Mouse (Mus musculus) ES-Bruce4 (cell line): Measurements from ENCODE around the gene Ube2v1. TPM values are rescaled to one million over a fixed set of nuclear protein-coding genes. Genes with fewer than 3 reads are reported as not detected.

ENCODE experiments used
- H3K27ac ChIP-seq: 2 replicates; pipeline ENCODE4 v1.5.1; 2012; ENCODE audit warnings: low read length, inconsistent platforms; ENCODE audit not compliant: insufficient read depth
- H3K27me3 ChIP-seq: 2 replicates; pipeline ENCODE4 v1.6.1; 2012; ENCODE audit warnings: mild to moderate bottlenecking, low read length, inconsistent platforms; ENCODE audit not compliant: control insufficient read depth, poor library complexity, insufficient read depth, severe bottlenecking
- H3K36me3 ChIP-seq: 2 replicates; pipeline ENCODE4 v1.6.1; 2012; ENCODE audit warnings: inconsistent platforms, mild to moderate bottlenecking, low read length, moderate library complexity; ENCODE audit not compliant: control insufficient read depth, poor library complexity, insufficient read depth, severe bottlenecking
- H3K4me1 ChIP-seq: one replicate; pipeline ENCODE4 v1.8.1; 2011; ENCODE audit warnings: low read length; ENCODE audit not compliant: control insufficient read depth, insufficient read depth
- H3K4me3 ChIP-seq: 2 replicates; pipeline ENCODE4 v1.5.1; 2011; ENCODE audit warnings: low read depth, mild to moderate bottlenecking, low read length
- H3K9ac ChIP-seq: 2 replicates; pipeline ENCODE4 v1.6.1; 2012; ENCODE audit warnings: low read depth, mild to moderate bottlenecking, inconsistent platforms; ENCODE audit not compliant: poor library complexity, severe bottlenecking
- H3K9me3 ChIP-seq: replicated peaks from 2 replicates; pipeline ENCODE4 v1.6.1; 2012; ENCODE audit warnings: mild to moderate bottlenecking, low read length, inconsistent platforms; ENCODE audit not compliant: control insufficient read depth, poor library complexity, insufficient read depth, severe bottlenecking
- CTCF ChIP-seq: IDR thresholded peaks from one replicate; pipeline ENCODE4 v1.8.1; 2011; ENCODE audit warnings: low read depth, low read length
- EP300 ChIP-seq: IDR thresholded peaks from 2 replicates; pipeline ENCODE4 v1.6.1; 2011; ENCODE audit warnings: low read depth, low read length; ENCODE audit not compliant: insufficient read depth
- POLR2A ChIP-seq: IDR thresholded peaks from one replicate; pipeline ENCODE4 v1.8.1; 2011; ENCODE audit warnings: low read length; ENCODE audit not compliant: insufficient read depth
- polyA plus RNA-seq: library from polyadenylated mRNA; stranded (reverse); fragments of >200 nt; gene quantifications from 2 replicates; pipeline ENCODE4 v1.2.4, GENCODE M21; 2011; ENCODE audit warnings: low read depth; ENCODE audit not compliant: missing spikeins, insufficient read depth, insufficient read length

The Ube2v1 gene
- polyA plus RNA-seq, 1 experiment, result 189 TPM

DNA sequence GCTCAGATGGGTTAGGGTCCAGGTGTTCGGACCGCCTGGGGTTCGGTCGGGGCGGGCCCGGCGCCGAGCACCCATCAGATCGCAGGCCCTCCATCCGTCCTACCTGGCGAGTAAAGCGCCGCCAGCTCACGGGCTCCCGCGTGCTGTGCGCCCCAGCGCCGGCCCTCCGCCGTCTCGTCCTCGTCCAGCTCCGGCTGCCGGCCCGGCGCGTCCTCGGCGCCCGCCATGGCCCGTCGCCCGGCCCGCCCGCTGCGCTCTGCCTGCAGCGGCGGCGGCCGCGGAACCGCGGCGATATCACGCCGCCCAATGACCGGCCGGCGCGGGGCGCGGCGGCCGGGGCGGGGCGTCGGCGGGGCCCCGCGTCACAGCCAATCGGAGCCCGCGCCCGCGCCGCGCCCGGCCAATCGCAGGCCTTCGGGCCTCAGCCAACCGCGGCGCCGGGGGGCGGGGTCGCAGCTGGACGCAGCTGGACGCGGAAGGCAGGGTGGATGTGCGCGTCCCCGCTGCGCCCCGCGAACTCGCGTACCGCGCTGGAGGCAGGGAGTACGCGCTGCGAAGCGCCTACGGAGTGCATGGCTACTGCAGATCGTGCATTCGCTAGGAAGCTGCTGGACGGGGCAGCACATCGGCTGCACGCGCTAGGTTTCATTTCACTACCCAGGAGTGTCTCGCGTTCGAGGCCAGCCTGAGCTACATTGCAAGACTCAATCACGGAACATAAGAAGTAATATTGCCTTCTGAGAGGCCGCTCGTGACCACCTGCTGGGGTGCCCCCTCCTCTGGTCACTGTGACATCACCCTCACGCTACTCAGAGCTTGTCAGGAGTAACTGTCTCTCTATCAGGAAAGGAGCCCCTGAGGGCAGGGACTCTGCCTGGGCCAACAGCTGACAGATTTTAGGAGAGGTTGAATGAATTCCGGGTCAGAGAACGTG is 29.6 kb upstream of the Ube2v1 start, which contains the start of gene Gm20431:
Gm20431 (minus strand) TSS at position 227 of the 934 bp plus-strand sequence.
- Histone ChIP-seq H3K4me3 (peak within 1 kb of the TSS; percentile 76), H3K9ac (peak within 1 kb of the TSS; percentile 82), H3K27ac (no peak within 1 kb of the TSS), H3K4me1 (peaks cover 4% of the 10 kb centered on the region), H3K27me3 (no peaks in the 10 kb centered on the region), H3K36me3 (no peaks in the 10 kb centered on the region), H3K9me3 (no peaks in the 10 kb centered on the region)
- TF ChIP-seq CTCF (no peak), POLR2A (no peak), EP300 (no peak)

DNA sequence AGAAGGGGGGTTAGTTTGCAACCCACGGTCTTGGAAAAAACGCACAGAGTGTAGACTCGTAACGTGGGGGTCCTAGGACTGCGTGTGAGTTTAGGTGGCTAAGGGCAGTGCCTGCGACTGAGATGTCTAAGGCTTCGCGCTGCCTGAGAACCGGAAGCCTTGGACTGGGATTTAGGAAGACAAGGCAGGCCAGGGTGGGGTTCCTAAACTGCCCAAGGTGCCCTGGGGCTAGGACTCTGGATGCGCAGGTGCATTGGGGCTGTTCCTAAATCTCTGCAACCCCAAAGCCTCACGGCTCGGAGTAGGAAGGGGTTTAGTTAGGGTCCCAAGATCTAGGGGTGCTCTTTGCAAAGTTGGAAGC is 28.7 kb upstream of the Ube2v1 start:
- Histone ChIP-seq H3K27ac (no peak overlapping the region), H3K4me3 (peak overlapping the region; percentile 76), H3K9ac (peak overlapping the region; percentile 82), H3K36me3 (no peaks in the 10 kb centered on the region), H3K4me1 (peaks cover 4% of the 10 kb centered on the region), H3K27me3 (no peaks in the 10 kb centered on the region), H3K9me3 (no peaks in the 10 kb centered on the region)
- no peak for TF ChIP-seq CTCF
- TF ChIP-seq EP300, result no peak
- TF ChIP-seq POLR2A, result no peak

DNA sequence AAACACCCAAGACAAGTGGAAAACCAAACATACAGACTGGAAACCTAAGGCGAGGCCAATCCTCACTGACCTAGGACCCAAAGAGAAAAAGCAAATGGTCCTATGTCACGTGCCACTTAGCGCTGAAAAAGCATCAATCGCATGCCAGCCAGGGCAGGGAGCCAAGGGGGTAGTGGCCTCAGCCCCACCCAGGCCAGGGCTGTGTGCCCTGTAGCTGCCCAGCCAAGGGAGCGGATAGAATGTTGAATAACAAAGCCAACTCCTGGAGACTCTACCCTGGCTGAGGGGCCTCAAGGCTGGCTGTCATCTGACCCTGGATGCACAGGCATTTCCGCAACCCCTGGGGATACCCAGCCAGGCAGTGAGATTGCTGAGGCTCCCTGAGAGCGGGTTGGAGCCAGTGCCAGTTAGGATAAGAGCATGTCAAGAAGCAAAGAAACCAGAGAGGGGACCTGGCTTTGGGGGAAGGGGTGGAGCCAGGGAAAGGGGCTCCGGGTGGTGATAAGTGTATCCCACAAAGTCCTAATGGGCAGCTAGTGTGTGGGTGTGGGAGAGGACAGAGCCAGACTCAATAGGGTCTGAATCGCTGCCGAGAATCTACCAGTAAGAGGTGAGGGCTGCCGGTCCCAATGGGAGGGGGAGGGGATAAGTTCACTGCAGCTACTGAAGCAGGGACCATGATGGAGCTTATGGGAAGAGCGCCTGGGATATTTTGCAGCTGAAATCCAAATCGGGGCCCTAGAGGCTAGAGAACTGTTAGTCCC is 28.1 kb upstream of the Ube2v1 start:
- Histone ChIP-seq H3K36me3 (no peaks in the 10 kb centered on the region), H3K27ac (no peak overlapping the region), H3K9ac (peak overlapping the region; percentile 82), H3K9me3 (no peaks in the 10 kb centered on the region), H3K4me1 (peaks cover 4% of the 10 kb centered on the region), H3K4me3 (peak overlapping the region; percentile 76), H3K27me3 (no peaks in the 10 kb centered on the region)
- TF ChIP-seq POLR2A, result no peak
- TF ChIP-seq CTCF, result no peak
- no peak for TF ChIP-seq EP300

DNA sequence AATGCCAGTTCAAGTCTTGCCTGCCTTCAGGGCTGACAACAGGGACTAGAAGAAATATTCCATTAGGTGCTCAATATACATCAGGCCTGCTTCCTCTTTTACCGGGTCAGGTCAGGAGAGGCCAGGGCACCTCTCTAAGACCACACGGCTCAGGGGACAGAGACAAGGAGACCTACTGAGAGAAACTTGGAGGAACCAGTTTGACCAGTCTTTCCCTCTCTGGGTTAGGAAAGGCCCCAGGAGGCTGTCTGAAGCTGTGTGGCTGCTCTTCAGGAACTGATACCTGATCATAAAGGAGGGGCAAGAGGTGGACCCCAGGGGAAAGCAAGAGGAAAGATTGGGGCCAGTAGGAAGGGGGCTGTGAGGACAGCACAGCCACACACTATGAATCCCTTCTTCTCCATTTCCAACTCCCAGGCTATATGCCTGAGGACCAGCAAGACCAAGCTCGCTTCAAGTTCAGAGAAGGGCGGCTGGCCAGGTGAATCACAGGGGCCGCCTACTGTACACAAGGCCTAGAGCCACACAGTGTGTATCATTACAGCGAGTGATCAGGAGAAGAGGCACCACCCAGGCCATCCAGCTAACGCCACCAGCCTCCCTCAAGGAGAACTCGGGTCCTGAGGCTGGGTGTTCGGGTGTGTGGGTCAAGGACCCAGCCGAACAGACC is 27.4 kb upstream of the Ube2v1 start:
- Histone ChIP-seq H3K9me3 (no peaks in the 10 kb centered on the region), H3K27ac (no peak overlapping the region), H3K9ac (no peak overlapping the region), H3K27me3 (no peaks in the 10 kb centered on the region), H3K36me3 (no peaks in the 10 kb centered on the region), H3K4me1 (peaks cover 4% of the 10 kb centered on the region), H3K4me3 (peak overlapping the region; percentile 76; the same call in 1 of the 2 replicates)
- no peak for TF ChIP-seq CTCF
- no peak for TF ChIP-seq EP300
- TF ChIP-seq POLR2A, result no peak

DNA sequence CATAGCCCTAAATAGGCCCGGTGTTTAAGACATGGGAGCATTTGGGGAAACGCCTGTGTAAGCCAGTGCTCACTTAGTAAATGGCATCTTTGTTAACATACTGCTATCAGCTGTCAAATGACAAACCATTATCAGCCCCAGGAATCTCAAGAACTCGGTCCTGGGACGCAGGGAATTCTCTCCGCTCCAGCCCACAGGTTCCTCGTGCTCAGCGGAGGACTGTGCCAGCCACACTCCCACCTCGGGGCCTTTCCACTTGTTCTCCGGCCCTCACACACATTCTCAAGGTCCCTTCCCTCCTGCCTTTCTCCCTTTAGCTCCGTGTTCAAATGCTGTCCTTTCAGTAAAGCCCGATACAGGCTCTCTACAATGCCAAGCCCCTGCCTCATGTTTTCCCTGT is 26.8 kb upstream of the Ube2v1 start:
- Histone ChIP-seq H3K27me3 (no peaks in the 10 kb centered on the region), H3K4me3 (no peak overlapping the region), H3K4me1 (peaks cover 4% of the 10 kb centered on the region), H3K9me3 (no peaks in the 10 kb centered on the region), H3K36me3 (no peaks in the 10 kb centered on the region), H3K9ac (no peak overlapping the region), H3K27ac (no peak overlapping the region)
- TF ChIP-seq POLR2A (no peak), EP300 (no peak), CTCF (no peak)
